Mouse (Mus musculus) embryonic facial prominence, embryonic 15.5 days (tissue): ENCODE measurements around the gene Pip5k1b. TPM values are rescaled to one million over a fixed set of nuclear protein-coding genes. Genes with fewer than 3 reads are reported as not detected.

Experiments
- ATAC-seq: fragments of 200-750 bp; cut with Nextera tagmentation; 2 replicates; pipeline ENCODE4 v1.8.0; 2017; ENCODE audit warnings: low read depth, moderate TSS enrichment; ENCODE audit not compliant: insufficient number of reproducible peaks, low FRiP score, low TSS enrichment
- H3K27ac ChIP-seq: fragments of 300-500 bp; sonication (generic); replicated peaks from 2 replicates; pipeline ENCODE4 v1.5.1; 2015; ENCODE audit warnings: mild to moderate bottlenecking, inconsistent platforms
- H3K27me3 ChIP-seq: fragments of 300-500 bp; sonication (generic); 2 replicates; pipeline ENCODE4 v1.6.1; 2015; ENCODE audit warnings: inconsistent platforms
- H3K36me3 ChIP-seq: fragments of 300-500 bp; sonication (generic); 2 replicates; pipeline ENCODE4 v1.6.1; 2015; ENCODE audit warnings: mild to moderate bottlenecking, inconsistent platforms
- H3K4me1 ChIP-seq: fragments of 300-500 bp; sonication (generic); 2 replicates; pipeline ENCODE4 v1.6.1; 2015; ENCODE audit warnings: inconsistent platforms
- H3K4me2 ChIP-seq: fragments of 300-500 bp; sonication (generic); replicated peaks from 2 replicates; pipeline ENCODE4 v1.6.1; 2015; ENCODE audit warnings: mild to moderate bottlenecking, inconsistent platforms
- H3K4me3 ChIP-seq: fragments of 300-500 bp; sonication (generic); replicated peaks from 2 replicates; pipeline ENCODE4 v1.5.1; 2015; ENCODE audit warnings: mild to moderate bottlenecking, inconsistent platforms
- H3K9ac ChIP-seq: fragments of 300-500 bp; sonication (generic); 2 replicates; pipeline ENCODE4 v1.6.1; 2015; ENCODE audit warnings: inconsistent platforms
- H3K9me3 ChIP-seq: fragments of 300-500 bp; sonication (generic); replicated peaks from 2 replicates; pipeline ENCODE4 v1.6.1; 2016; ENCODE audit warnings: inconsistent platforms
- WGBS: fragments of 180-500 bp; shearing (Covaris S2); methylation state at CpG from one replicate; pipeline ENCODE4 v1.1.7; 2015; 5-methylcytosine and 5-hydroxymethylcytosine counted together
- polyA plus RNA-seq: library from polyadenylated mRNA; unstranded; fragments of >200 nt; fragmentation: Nextera tagmentation; extraction: Ambion mirVana; gene quantifications from 2 replicates; pipeline ENCODE4 v1.2.1, GENCODE M21; 2015

Pip5k1b gene
- polyA plus RNA-seq, 1 experiment from 2014 or later = 1.1 TPM

DNA sequence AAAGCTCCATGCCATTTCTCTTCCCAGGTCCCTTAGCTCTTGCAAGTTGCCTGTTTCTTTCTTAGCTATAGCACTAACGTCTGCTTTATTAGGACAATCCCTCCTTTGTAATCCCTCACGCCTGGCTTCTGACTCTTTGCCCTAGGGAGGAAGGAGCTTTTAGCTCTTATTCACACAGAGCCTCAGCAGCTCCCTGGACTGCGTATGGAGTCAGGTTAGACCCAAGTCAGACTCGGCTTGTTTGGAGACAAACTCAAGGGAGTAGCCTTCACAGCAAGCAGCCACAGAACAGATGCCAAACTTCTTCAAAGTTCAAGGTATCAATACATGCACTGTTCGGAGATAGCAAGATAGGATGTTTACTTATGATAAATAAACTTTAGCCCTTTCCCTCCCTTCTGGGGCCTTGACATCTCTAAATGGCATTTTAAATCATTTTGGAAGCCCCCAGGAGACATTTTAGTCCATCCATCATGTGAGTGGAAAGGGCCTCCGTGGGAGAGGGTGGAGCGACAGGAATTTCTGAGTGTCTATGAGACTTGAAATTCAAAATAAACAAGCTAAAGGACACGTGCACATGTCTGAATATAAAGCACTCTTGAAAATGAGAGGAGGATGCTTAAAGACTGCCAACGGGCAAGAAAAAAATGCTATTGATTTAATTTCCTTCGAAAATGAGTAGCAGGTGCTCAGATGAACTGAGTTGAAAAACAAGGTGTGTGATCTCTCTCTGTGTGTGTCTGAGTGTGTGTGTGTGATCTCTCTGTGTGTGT is 231.6 kb downstream of the Pip5k1b start:
- H3K36me3 ChIP-seq = no peaks in the 10 kb centered on the region
- H3K4me2 ChIP-seq = no peak overlapping the region
- ATAC-seq = no peak
- 12% methylated on average over 10 of the region's 10 CpGs for WGBS
- no peaks in the 10 kb centered on the region for H3K27me3 ChIP-seq
- H3K4me1 ChIP-seq = 0 out of 2 replicates have a peak, but pooled peaks cover 8% of the 10 kb centered on the region
- H3K27ac ChIP-seq = no peak overlapping the region
- no peak overlapping the region for H3K4me3 ChIP-seq
- no peaks in the 10 kb centered on the region for H3K9me3 ChIP-seq
- H3K9ac ChIP-seq = no peak overlapping the region

DNA sequence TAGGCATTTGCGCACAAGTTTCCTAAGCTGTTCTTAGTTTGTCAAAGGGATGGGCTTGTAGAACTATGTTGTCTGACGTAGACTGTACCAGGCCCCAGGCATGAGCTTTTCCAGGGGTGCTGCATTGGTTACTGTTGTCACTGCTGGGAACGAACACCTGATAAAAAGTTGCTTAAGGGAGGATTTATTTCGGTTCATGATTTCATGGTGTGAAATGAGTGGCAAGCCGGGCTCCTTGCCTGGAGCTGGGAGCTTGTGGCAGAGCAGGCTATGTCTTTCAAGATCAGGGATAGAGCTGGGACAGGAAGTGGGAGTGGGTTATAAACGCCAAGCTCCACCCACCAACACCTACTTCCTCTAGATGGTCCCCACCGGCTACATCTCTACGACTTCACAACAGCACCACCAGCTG is 233.8 kb downstream of the Pip5k1b start:
- no peak overlapping the region for H3K4me2 ChIP-seq
- ATAC-seq = no peak
- WGBS = 73% methylated on average over 8 of the region's 8 CpGs
- no peak overlapping the region for H3K27ac ChIP-seq
- H3K27me3 ChIP-seq = no peaks in the 10 kb centered on the region
- no peak overlapping the region for H3K9ac ChIP-seq
- H3K4me3 ChIP-seq = no peak overlapping the region
- H3K36me3 ChIP-seq = no peaks in the 10 kb centered on the region
- no peaks in the 10 kb centered on the region for H3K9me3 ChIP-seq
- H3K4me1 ChIP-seq = 0 out of 2 replicates have a peak, but pooled peaks cover 12% of the 10 kb centered on the region

DNA sequence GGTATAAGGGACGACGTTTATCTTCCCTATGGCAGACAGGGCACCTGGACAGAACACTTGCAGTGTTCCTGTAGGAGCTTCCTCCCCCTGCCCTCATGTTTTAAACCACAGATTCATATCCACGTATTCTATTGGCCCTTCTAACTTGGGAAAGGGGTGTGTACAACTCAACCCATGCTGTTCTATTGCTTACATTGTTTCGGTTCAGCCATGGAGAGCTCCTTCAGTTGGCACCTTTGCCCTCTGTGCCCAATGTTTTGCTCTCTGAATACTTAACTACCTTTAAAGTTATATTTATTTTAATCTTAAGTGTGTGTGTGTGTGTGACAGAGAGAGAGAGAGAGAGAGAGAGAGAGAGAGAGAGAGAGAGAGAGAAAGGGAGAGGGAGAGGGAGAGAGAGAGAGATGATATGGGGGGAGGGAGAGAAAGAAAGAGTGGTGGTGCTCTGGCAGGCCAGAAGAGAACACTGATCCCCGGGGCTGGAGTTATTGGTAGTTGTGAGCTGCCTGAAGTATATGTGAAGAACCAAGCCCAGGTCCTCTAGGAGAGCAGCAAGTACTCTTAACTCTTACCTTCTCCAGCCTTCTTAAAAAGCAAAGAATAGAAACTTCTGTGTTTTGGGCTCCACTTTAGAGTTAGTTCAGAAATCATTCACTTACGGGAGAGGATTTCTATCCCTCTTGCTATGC is 234.3 kb downstream of the Pip5k1b start:
- 0 out of 2 replicates have a peak, but pooled peaks cover 13% of the 10 kb centered on the region for H3K4me1 ChIP-seq
- 81% methylated on average over 6 of the region's 6 CpGs for WGBS
- H3K4me2 ChIP-seq = no peak overlapping the region
- no peaks in the 10 kb centered on the region for H3K36me3 ChIP-seq
- H3K27ac ChIP-seq = no peak overlapping the region
- H3K9ac ChIP-seq = no peak overlapping the region
- H3K27me3 ChIP-seq = no peaks in the 10 kb centered on the region
- no peak overlapping the region for H3K4me3 ChIP-seq
- H3K9me3 ChIP-seq = no peaks in the 10 kb centered on the region
- no peak for ATAC-seq

GRCm38 (mm10) chr19:24318172-24318571 is 237.5 kb downstream of the Pip5k1b start:
- H3K9me3 ChIP-seq = no peaks in the 10 kb centered on the region
- no peak overlapping the region for H3K4me3 ChIP-seq
- no peak overlapping the region for H3K27ac ChIP-seq
- H3K36me3 ChIP-seq = no peaks in the 10 kb centered on the region
- no peak overlapping the region for H3K4me2 ChIP-seq
- H3K9ac ChIP-seq = no peak overlapping the region
- ATAC-seq = no peak
- no peaks in the 10 kb centered on the region for H3K27me3 ChIP-seq
- 0 out of 2 replicates have a peak, but pooled peaks cover 5% of the 10 kb centered on the region for H3K4me1 ChIP-seq
- WGBS = 75% methylated on average over 10 of the region's 10 CpGs

GRCm38 (mm10) chr19:24317731-24318130 is 237.9 kb downstream of the Pip5k1b start:
- H3K36me3 ChIP-seq = no peaks in the 10 kb centered on the region
- H3K9me3 ChIP-seq = no peaks in the 10 kb centered on the region
- 76% methylated on average over 2 of the region's 2 CpGs for WGBS
- no peak overlapping the region for H3K4me2 ChIP-seq
- no peak overlapping the region for H3K4me3 ChIP-seq
- ATAC-seq = no peak
- no peaks in the 10 kb centered on the region for H3K27me3 ChIP-seq
- 0 out of 2 replicates have a peak, but pooled peaks cover 5% of the 10 kb centered on the region for H3K4me1 ChIP-seq
- H3K27ac ChIP-seq = no peak overlapping the region
- H3K9ac ChIP-seq = no peak overlapping the region

- no peak overlapping the region for H3K4me3 ChIP-seq
- WGBS = 50% methylated on average over 15 of the region's 15 CpGs
- ATAC-seq = peak; percentile 65; the same call in 1 of the 2 replicates
- H3K36me3 ChIP-seq = no peaks in the 10 kb centered on the region
- H3K9me3 ChIP-seq = no peaks in the 10 kb centered on the region
- no peak overlapping the region for H3K4me2 ChIP-seq
- H3K9ac ChIP-seq = no peak overlapping the region
- 0 out of 2 replicates have a peak, but pooled peaks cover 5% of the 10 kb centered on the region for H3K4me1 ChIP-seq
- no peaks in the 10 kb centered on the region; the same call in 1 of the 2 replicates for H3K27me3 ChIP-seq
- no peak overlapping the region for H3K27ac ChIP-seq
Observed at GRCm38 (mm10) chr19:24317038-24317591, 238.6 kb downstream of the Pip5k1b start.

DNA sequence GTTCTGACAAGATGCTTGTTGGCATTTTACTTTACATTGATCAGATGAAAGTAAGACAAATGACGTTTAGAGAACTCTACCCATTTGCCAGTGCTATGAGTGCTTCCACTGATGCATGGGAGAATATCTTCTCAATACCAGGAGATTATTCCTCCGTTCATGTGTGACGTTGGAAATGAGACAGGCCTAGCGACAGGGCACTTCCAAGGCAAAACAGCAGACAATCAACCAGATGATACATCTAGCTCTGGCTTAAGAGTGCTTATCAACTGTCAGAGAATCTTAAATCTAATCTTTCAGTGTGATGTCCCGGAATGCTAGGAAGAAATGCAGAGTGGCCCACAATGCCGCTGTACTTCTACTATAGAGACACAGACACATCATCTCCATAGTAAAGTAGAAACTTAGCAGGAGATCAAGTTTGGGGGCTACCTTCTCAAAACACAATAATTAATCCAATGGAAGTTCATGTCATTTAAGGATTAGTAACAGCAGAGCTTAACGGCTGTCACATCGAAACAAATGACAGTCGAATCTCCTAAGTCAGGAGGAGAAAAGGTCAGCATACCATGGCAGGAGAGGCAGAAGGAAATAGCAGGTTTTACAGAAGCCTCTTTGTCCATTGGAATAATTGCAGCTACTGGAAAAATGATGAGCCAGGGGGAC is 239.5 kb downstream of the Pip5k1b start:
- ATAC-seq = no peak
- Histone ChIP-seq H3K9ac (no peak overlapping the region), H3K27ac (no peak overlapping the region), H3K4me3 (no peak overlapping the region), H3K9me3 (no peaks in the 10 kb centered on the region), H3K36me3 (no peaks in the 10 kb centered on the region), H3K4me1 (0 out of 2 replicates have a peak, but pooled peaks cover 5% of the 10 kb centered on the region), H3K27me3 (no peaks in the 10 kb centered on the region; the same call in 1 of the 2 replicates), H3K4me2 (no peak overlapping the region)
- 56% methylated on average over 9 of the region's 9 CpGs for WGBS

DNA sequence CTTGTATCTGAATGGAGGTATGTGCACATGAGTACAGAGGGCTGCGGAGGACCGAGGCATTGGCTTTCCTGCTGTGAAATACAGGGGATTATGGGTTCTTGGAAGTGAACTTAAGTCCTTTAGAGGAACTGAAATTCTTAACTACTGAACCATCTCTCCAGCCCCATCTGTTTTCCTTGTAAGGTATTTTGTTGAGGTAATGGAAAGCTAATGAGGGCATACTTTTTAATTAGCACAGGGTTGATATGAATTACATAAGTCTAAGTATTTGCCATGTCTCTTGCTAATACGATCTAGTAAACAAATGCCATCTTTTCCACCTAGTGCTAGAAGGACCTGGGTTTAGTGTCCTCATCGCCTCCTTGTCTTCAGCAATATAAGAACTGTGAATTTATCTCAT is 240.4 kb downstream of the Pip5k1b start:
- 91% methylated on average over 4 of the region's 4 CpGs for WGBS
- no peaks in the 10 kb centered on the region for H3K9me3 ChIP-seq
- no peak overlapping the region for H3K27ac ChIP-seq
- no peak overlapping the region for H3K4me3 ChIP-seq
- no peak overlapping the region for H3K4me2 ChIP-seq
- no peaks in the 10 kb centered on the region; the same call in 1 of the 2 replicates for H3K27me3 ChIP-seq
- H3K36me3 ChIP-seq = no peaks in the 10 kb centered on the region
- no peak for ATAC-seq
- H3K4me1 ChIP-seq = 0 out of 2 replicates have a peak, but pooled peaks cover 5% of the 10 kb centered on the region
- H3K9ac ChIP-seq = no peak overlapping the region

- Histone ChIP-seq H3K9me3 (no peaks in the 10 kb centered on the region), H3K4me3 (no peak overlapping the region), H3K4me2 (no peak overlapping the region), H3K27ac (no peak overlapping the region), H3K36me3 (no peaks in the 10 kb centered on the region), H3K9ac (no peak overlapping the region), H3K4me1 (0 out of 2 replicates have a peak, but pooled peaks cover 5% of the 10 kb centered on the region), H3K27me3 (no peaks in the 10 kb centered on the region; the same call in 1 of the 2 replicates)
- ATAC-seq = no peak
- 88% methylated on average over 11 of the region's 11 CpGs for WGBS
Observed at GRCm38 (mm10) chr19:24314676-24315075, 241.0 kb downstream of the Pip5k1b start.

GRCm38 (mm10) chr19:24312556-24313342 is 242.9 kb downstream of the Pip5k1b start:
- H3K36me3 ChIP-seq = no peaks in the 10 kb centered on the region
- no peaks in the 10 kb centered on the region for H3K9me3 ChIP-seq
- ATAC-seq = peak; percentile 67; the same call in 1 of the 2 replicates
- WGBS = 50% methylated on average over 12 of the region's 12 CpGs
- H3K4me1 ChIP-seq = peaks cover 12% of the 10 kb centered on the region
- no peaks in the 10 kb centered on the region; the same call in 1 of the 2 replicates for H3K27me3 ChIP-seq
- H3K27ac ChIP-seq = no peak overlapping the region
- no peak overlapping the region for H3K4me3 ChIP-seq
- no peak overlapping the region for H3K4me2 ChIP-seq
- no peak overlapping the region for H3K9ac ChIP-seq
